Mouse (Mus musculus): ENCODE results near the gene Chrne.

- no peak for TF ChIP-seq CTCF (IDR thresholded peaks at IDR 0.05; ENCODE audit: low read depth, low read length)
- TF ChIP-seq EP300 (IDR thresholded peaks at IDR 0.05; ENCODE audit: insufficient read depth, low read depth, low read length), result no peak
- TF ChIP-seq POLR2A (IDR thresholded peaks at IDR 0.05; ENCODE audit: insufficient read depth, low read length), result no peak
These were observed 20.5 kb downstream of the Chrne start for GRCm38 (mm10) chr11:70598451-70598953.

Data from ES-Bruce4 (cell line).